Mouse (Mus musculus) 416B (cell line): Measurements from ENCODE around the gene March8.
A peak's percentile ranks its signal among the peaks of the same experiment; 100 is the strongest.
"Not testable (repeated sequence)": the region's sequence is repeated elsewhere in the genome, so short reads cannot be mapped to it uniquely, and the experiment has no call there.

ENCODE experiments used
- DNase-seq: peaks from one replicate; pipeline ENCODE4 v3.0.0; 2011; ENCODE audit warnings: low read depth

The March8 gene

GRCm38 (mm10) chr6:116337835-116338501 is at the start of gene March8:
March8 (plus strand) TSS chr6:116338024.
- DNase-seq = peak; percentile 94

- peak; percentile 25 for DNase-seq
Observed at GRCm38 (mm10) chr6:116311411-116311810, 26.4 kb upstream of the March8 start.

DNA sequence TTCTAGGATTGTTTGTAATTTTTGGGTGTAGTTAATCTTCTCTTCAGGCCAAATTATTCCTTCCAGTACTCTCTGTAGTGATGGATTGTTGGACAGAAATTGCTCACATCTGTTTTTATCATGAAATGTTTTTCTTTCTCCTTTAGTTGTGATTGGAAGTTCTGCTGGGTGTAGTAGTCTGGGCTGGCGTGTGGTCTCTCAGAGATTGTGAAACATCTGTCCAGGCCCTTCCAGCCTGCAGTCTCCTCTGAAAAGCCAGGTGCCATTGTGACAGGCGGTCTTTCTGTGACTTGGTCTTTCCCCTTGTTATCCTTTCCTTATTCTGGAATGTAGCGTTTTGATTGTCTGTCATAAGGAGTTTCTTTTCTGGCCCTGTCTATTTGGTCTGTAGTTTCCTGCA is 18.6 kb upstream of the March8 start:
- DNase-seq = peak; percentile 11

- no peak for DNase-seq
Observed at GRCm38 (mm10) chr6:116326641-116327040, 11.2 kb upstream of the March8 start.

- DNase-seq = peak; percentile 24
Observed at GRCm38 (mm10) chr6:116331396-116331795, 6.4 kb upstream of the March8 start.

DNA sequence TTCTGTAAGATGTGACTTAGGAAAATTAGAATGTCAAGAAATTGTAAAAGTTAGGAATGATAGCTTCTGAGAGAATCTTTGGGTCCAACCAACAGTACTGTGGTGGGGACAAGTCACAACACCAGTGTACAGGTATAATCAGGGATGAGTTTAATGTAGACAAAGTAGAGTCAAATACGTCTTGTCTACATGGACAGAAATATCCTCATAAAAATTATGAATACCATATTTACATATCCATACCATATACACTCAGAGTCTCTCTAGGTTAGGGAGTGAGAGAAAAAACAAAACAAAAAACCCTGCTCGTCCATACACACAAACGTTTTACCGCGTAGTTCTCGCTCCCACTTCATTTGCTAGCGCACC is 374 bp upstream of the March8 start:
- no peak for DNase-seq

- no peak for DNase-seq
Observed at GRCm38 (mm10) chr6:116338520-116338919, 696 bp downstream of the March8 start.

DNA sequence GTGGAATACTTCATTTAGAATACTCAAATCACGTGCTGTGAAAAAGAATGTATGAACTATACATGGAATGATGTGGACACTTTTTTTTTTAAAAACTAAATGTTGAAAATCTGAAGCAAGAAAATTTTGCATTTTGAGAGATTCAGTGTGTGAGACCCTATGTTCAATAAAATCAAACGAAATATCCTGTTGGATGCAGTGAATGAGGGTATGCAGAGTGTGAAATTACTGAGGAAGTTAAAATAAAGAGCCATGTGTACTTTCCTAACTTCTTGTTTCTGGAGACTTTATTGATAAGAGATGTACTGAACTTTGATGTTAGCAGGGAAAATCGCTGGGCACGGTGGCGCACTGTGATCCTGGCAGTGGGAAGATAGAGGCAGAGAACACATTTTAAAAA is 1.3 kb downstream of the March8 start:
- no peak for DNase-seq

DNA sequence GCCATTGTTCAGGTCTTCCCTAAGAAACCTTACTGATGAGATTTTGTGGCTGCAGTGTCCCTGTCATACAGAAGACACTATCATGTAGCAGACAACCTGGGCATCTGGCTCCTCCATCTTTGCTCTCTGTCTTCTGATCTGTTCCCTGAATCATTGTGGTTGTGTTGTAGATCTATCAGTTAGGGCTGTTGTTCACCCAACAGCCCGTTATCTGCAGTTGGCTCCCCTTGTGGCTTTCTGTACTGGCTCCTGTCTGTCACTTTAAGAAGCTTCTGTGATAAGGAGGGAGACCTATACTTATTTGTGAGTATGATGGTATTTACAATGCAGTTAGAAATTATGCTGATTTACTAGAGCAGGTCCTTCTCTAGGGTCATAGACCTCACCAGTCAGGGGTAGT is 2.7 kb downstream of the March8 start:
- DNase-seq = peak; percentile 39

DNA sequence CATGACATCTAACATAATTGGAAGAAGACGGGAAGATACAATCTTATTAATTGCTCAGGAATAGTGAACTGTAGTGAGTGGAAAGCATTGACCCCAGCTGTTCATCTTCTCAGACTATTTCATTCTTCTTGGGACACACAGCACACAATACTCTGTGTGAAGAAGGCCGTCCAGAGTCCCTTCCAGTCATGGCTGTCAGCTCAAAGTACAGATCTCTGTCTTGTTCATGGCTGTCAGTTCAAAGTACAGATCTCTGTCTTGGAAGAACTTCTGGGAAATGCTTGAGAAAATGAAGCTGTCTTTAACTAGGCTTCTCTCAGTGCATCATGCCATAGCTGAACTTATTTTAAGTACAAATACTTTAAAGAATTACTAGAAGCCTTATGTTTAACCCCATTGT is 10.1 kb downstream of the March8 start:
- no peak for DNase-seq

- DNase-seq = no peak
Observed at GRCm38 (mm10) chr6:116349997-116350396, 12.2 kb downstream of the March8 start.

DNA sequence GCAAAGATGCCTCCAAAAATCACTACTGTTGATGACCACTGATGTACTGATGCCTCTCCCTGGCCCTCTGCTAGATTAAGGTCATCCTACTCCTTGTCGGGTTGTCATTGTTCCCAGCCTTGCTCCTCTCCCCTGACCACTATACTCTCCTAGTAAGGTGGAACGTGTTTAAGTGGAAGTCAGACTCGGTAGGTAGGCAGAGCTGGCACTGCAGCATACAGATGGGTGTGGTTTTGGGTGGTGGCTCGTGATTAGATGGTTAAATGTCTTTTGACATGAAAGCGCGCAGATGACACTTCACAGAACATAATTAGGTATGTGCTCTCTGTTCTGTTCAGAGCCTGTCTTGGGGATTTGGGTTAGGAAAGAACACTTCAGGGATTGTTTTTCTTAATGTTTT is 12.8 kb downstream of the March8 start:
- DNase-seq = no peak

DNA sequence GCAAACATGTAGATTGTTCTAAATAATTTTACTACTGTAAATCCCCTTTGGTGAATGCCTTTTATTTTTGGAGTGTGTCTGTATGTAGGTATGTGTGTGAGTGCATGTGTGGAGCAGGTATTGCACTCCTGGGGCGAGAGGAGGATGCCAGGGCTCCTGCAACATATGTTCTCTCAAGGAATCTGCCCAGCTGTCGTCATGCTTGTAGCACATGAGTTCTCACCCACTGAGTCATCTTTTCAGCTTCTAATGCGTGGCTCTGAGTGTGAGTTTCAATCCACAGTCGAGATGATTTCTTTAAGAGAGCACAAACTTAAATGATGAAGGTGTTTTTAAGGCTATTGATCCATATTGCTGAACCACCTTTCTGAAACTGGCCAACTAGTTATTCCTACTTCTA is 13.7 kb downstream of the March8 start:
- DNase-seq = no peak

- no peak for DNase-seq
Observed at GRCm38 (mm10) chr6:116353428-116353827, 15.6 kb downstream of the March8 start.

- not testable (repeated sequence) for DNase-seq
Observed at GRCm38 (mm10) chr6:116356311-116356947, 18.6 kb downstream of the March8 start.

DNA sequence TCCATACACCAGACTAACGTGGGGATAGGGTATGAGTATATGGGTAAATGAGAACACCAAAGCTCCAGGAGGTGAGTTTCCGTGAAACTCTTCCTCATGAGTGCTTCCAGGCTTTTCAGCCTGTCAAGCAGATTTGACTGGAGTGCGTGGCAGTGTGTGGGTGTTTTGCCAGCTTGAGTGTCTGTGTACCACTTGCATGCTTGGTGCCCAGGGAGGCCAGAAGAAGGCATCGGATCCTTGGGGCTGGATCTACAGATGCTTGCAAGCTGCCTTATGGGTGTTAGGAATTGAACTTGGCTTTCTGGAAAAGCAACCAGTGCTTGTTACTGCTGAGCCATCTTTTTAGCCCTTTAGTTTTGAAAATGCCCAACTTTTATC is 19.1 kb downstream of the March8 start:
- no peak for DNase-seq

GRCm38 (mm10) chr6:116358056-116358455 is 20.2 kb downstream of the March8 start:
- DNase-seq = no peak

GRCm38 (mm10) chr6:116359256-116359655 is 21.4 kb downstream of the March8 start:
- DNase-seq = no peak

DNA sequence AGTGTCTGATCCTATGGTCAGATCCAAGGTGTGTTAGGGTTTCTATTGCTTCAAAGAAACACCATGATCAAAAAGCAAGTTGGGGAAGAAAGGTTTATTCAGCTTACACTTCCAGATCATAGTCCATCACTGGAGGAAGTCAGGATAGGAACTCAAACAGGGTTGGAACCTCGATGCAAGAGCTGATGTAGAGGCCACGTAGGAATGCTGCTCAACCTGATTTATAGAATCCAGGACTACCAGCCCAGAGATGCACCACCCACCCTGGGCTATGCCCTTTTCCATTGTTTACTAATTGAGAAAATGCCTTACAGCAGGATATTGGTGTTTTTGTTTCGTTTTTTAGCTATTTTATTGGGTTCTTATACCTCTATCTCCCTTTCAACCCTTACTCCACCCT is 23.6 kb downstream of the March8 start:
- DNase-seq = no peak

- no peak for DNase-seq
Observed at GRCm38 (mm10) chr6:116361993-116362392, 24.2 kb downstream of the March8 start.

DNA sequence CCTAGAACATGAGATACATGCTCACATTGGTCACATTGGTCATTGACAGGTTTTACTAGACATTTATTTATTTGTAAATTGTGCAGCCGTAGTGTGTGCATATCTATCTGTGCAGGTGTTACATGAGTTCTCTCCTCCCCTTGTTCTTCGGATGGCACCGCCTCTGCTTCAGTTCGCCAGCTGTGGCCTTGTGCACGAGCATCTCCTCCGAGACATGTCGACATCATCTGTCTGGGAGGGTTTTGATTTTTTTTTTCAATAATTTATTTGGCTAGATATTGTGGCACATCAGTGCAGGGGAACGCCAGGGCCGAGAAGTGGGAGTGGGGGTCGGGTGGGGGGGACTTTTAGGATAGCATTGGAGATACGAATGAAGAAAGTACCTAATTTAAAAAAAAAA is 30.1 kb downstream of the March8 start:
- DNase-seq = no peak

- no peak for DNase-seq
Observed at GRCm38 (mm10) chr6:116369811-116370210, 32.0 kb downstream of the March8 start.

- no peak for DNase-seq
Observed at GRCm38 (mm10) chr6:116370216-116370976, 32.6 kb downstream of the March8 start.
